ENCODE assay signal across 8 mouse cellular contexts in genomic region chr7:99858175-99858812, GRCm38 (mm10). TPM values are rescaled to one million over a fixed set of nuclear protein-coding genes. Genes with fewer than 3 reads are reported as not detected.
DNase-seq lines count a peak whose midpoint lies in the region; ATAC-seq and TF ChIP-seq lines count a peak whose summit lies in the region.

No protein-coding gene starts in this region.

- no peak for DNase-seq in layer of hippocampus, adult 2 months (ENCODE audit: low spot score in 2 of 2)
- no peak for DNase-seq in layer of hippocampus, adult 11-12 months (ENCODE audit: low spot score)
- no peak for DNase-seq in limb, embryonic 10.5 days (ENCODE audit: low spot score)
- no peak for DNase-seq in adipocyte (ENCODE audit: low spot score)
- no peak for DNase-seq in ovary, postnatal 36 days (ENCODE audit: low spot score)
- DNase-seq in T-cell, adult 2 months (ENCODE audit: low spot score), result no peak

- H3K27ac ChIP-seq in layer of hippocampus, adult 2 months, result peak overlapping the region; percentile 97
- H3K27ac ChIP-seq in embryonic facial prominence, embryonic 15.5 days (replicated peaks), result peak overlapping the region; percentile 83
- H3K27ac ChIP-seq in limb, embryonic 10.5 days, result peak overlapping the region; percentile 92
- H3K27ac ChIP-seq in neural tube, embryonic 14.5 days (ENCODE audit: low read depth, low read length), result peak overlapping the region; percentile 75

- peak overlapping the region; percentile 85 for H3K9ac ChIP-seq in embryonic facial prominence, embryonic 15.5 days
- peak overlapping the region; percentile 76 for H3K9ac ChIP-seq in neural tube, embryonic 14.5 days (replicated peaks; ENCODE audit: low read depth, low read length)

- ATAC-seq in embryonic facial prominence, embryonic 15.5 days (ENCODE audit: insufficient number of reproducible peaks, low FRiP score, low TSS enrichment, low read depth), result peak; percentile 27; the same call in 1 of the 2 replicates
- peak; percentile 64 for ATAC-seq in neural tube, embryonic 14.5 days (ENCODE audit: low read depth)

- peak overlapping the region; percentile 54 for H3K4me2 ChIP-seq in embryonic facial prominence, embryonic 15.5 days (replicated peaks)
- H3K4me2 ChIP-seq in neural tube, embryonic 14.5 days (ENCODE audit: low read depth, low read length), result peak overlapping the region; percentile 50

- H3K9me3 ChIP-seq in embryonic facial prominence, embryonic 15.5 days (replicated peaks), result no peaks in the 10 kb centered on the region
- no peaks in the 10 kb centered on the region for H3K9me3 ChIP-seq in limb, embryonic 10.5 days (replicated peaks)
- no peaks in the 10 kb centered on the region for H3K9me3 ChIP-seq in neural tube, embryonic 14.5 days (ENCODE audit: control insufficient read depth, low read length)

- no peak for TF ChIP-seq CTCF in layer of hippocampus, adult 2 months (conservative IDR thresholded peaks at IDR 0.05)

- H3K36me3 ChIP-seq in embryonic facial prominence, embryonic 15.5 days, result peaks cover 14% of the 10 kb centered on the region
- H3K36me3 ChIP-seq in limb, embryonic 10.5 days, result peaks cover 35% of the 10 kb centered on the region
- H3K36me3 ChIP-seq in neural tube, embryonic 14.5 days (ENCODE audit: control insufficient read depth, insufficient read depth, low read length), result 0 out of 2 replicates have a peak, but pooled peaks cover 6% of the 10 kb centered on the region

- peak overlapping the region; percentile 98 for H3K4me3 ChIP-seq in layer of hippocampus, adult 2 months
- H3K4me3 ChIP-seq in embryonic facial prominence, embryonic 15.5 days (replicated peaks), result peak overlapping the region; percentile 93
- peak overlapping the region; percentile 70 for H3K4me3 ChIP-seq in limb, embryonic 10.5 days
- peak overlapping the region; percentile 65 for H3K4me3 ChIP-seq in neural tube, embryonic 14.5 days (ENCODE audit: low read depth, low read length)

- under 1% methylated on average over 19 of the region's 19 CpGs for WGBS in embryonic facial prominence, embryonic 15.5 days
- WGBS in limb, embryonic 10.5 days, result under 1% methylated on average over 19 of the region's 19 CpGs
- 2% methylated on average over 19 of the region's 19 CpGs for WGBS in neural tube, embryonic 14.5 days

- no peaks in the 10 kb centered on the region for H3K27me3 ChIP-seq in embryonic facial prominence, embryonic 15.5 days
- H3K27me3 ChIP-seq in limb, embryonic 10.5 days (ENCODE audit: low read depth, poor library complexity, severe bottlenecking), result no peaks in the 10 kb centered on the region
- H3K27me3 ChIP-seq in neural tube, embryonic 14.5 days (ENCODE audit: control insufficient read depth, insufficient read depth, low read length), result no peaks in the 10 kb centered on the region

- peaks cover 14% of the 10 kb centered on the region for H3K4me1 ChIP-seq in embryonic facial prominence, embryonic 15.5 days
- peaks cover 17% of the 10 kb centered on the region for H3K4me1 ChIP-seq in limb, embryonic 10.5 days
- H3K4me1 ChIP-seq in neural tube, embryonic 14.5 days (ENCODE audit: control insufficient read depth, insufficient read depth, low read length), result peaks cover 11% of the 10 kb centered on the region

RNA-seq across cellular contexts. Expression of gene Xrra1, which starts 0.6 kb away (rescaled TPM):
- 1 to 10 TPM; 1.2 to 1.4 TPM for total RNA-seq in layer of hippocampus, adult 2 months (2021)
- 0.43 and 0.65 TPM in 2 replicates for polyA plus RNA-seq in embryonic facial prominence, embryonic 15.5 days (2015; fragmentation: Nextera tagmentation; extraction: Ambion mirVana)
- 0.31 and 0.35 TPM in 2 replicates for polyA plus RNA-seq in limb, embryonic 10.5 days (2016; fragmentation: Nextera tagmentation; extraction: Ambion mirVana)
- polyA plus RNA-seq in neural tube, embryonic 14.5 days (2014; fragmentation: Nextera tagmentation; extraction: Ambion mirVana), result 0.67 and 0.84 TPM in 2 replicates

RNA-seq across cellular contexts. Expression of gene Spcs2, which starts 5.0 kb away (rescaled TPM):
- 10 to 100 TPM; 94.6 to 99.4 TPM for total RNA-seq in layer of hippocampus, adult 2 months (2021)
- 315 and 334 TPM in 2 replicates for polyA plus RNA-seq in embryonic facial prominence, embryonic 15.5 days (2015; fragmentation: Nextera tagmentation; extraction: Ambion mirVana)
- polyA plus RNA-seq in limb, embryonic 10.5 days (2016; fragmentation: Nextera tagmentation; extraction: Ambion mirVana), result 348 and 375 TPM in 2 replicates
- 245 and 262 TPM in 2 replicates for polyA plus RNA-seq in neural tube, embryonic 14.5 days (2014; fragmentation: Nextera tagmentation; extraction: Ambion mirVana)

RNA-seq across cellular contexts. Expression of gene Neu3, which starts 30.1 kb away (rescaled TPM):
- total RNA-seq in layer of hippocampus, adult 2 months (2021), result 1 to 10 TPM; 3.3 to 3.6 TPM
- polyA plus RNA-seq in embryonic facial prominence, embryonic 15.5 days (2015; fragmentation: Nextera tagmentation; extraction: Ambion mirVana), result 3.2 and 3.5 TPM in 2 replicates
- polyA plus RNA-seq in limb, embryonic 10.5 days (2016; fragmentation: Nextera tagmentation; extraction: Ambion mirVana), result 1.1 and 2.2 TPM in 2 replicates
- polyA plus RNA-seq in neural tube, embryonic 14.5 days (2014; fragmentation: Nextera tagmentation; extraction: Ambion mirVana), result 2.1 and 2.4 TPM in 2 replicates
